In the genomic region with DNA sequence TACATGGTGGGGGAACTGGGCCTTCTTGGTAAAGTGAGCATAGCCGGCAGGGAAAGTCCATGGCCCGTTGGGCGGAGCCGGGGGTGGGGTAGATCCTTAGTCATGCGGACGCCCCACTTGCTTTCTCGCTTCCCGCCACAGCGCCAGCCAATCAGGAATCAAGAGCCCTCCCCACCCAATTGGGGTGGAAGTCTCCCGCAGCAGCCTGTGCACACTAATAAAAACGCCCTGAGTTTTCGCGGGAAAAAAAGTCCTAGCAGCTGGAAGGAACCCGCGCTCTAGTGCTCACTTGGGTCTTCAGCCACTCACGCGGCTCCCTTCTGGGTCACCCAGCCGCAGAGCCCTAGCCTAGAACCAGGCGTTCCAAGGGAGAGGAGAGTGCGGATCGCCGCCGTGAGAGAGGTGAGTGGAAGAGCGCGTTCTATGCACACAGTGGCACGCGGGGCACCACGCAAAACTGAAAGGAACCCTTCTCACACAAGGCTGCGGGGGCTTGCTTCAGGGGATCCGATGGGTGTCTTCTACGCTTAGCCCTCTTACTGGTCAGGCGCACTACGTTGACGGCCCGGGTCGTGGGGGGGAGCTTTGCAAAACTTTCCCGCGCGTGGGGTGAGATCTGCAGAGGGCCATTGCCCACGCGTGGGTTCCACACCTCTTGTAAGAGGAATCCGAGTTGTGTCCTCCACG, we compare ENCODE assay signal across 8 mouse cellular contexts. TPM values are rescaled to one million over a fixed set of nuclear protein-coding genes. Genes with fewer than 3 reads are reported as not detected.
A peak's percentile ranks its signal among the peaks of the same experiment; 100 is the strongest.
DNase-seq lines count a peak whose midpoint lies in the region; ATAC-seq and TF ChIP-seq lines count a peak whose summit lies in the region.

A gene (plus strand): TSS at position 162 of the 687 bp plus-strand sequence.

- DNase-seq in MEL-GATA-1-ER (ENCODE audit: extremely low read depth, low read depth): peak; percentile 95
- DNase-seq in adrenal gland, postnatal 4 days (ENCODE audit: low spot score in 2 of 2): peak; percentile 53 to 76
- DNase-seq in forebrain, postnatal 0 days: peak; percentile 45
- peak; percentile 43 for DNase-seq in hindbrain, embryonic 14.5 days (ENCODE audit: low spot score)
- DNase-seq in liver, adult 2 months (ENCODE audit: extremely low read depth, low read depth, low spot score): peak; percentile 54
- peak; percentile 58 to 71 for DNase-seq in monocyte, adult 2 months (ENCODE audit: low read depth in 1 of 2, low spot score in 2 of 2)
- DNase-seq in testis, postnatal 10 days (ENCODE audit: low spot score): peak; percentile 86
- no peak for DNase-seq in right cerebral cortex, postnatal 25 days

- no peaks in the 10 kb centered on the region for H3K9me3 ChIP-seq in forebrain, postnatal 0 days (ENCODE audit: low read length)
- H3K9me3 ChIP-seq in hindbrain, embryonic 14.5 days (ENCODE audit: control insufficient read depth, low read length): no peaks in the 10 kb centered on the region

- peak; percentile 30 for ATAC-seq in forebrain, postnatal 0 days
- ATAC-seq in hindbrain, embryonic 14.5 days (ENCODE audit: low FRiP score): peak; percentile 29

- H3K36me3 ChIP-seq in forebrain, postnatal 0 days (ENCODE audit: insufficient read depth): no peaks in the 10 kb centered on the region
- H3K36me3 ChIP-seq in hindbrain, embryonic 14.5 days (replicated peaks; ENCODE audit: control insufficient read depth, insufficient read depth): no peaks in the 10 kb centered on the region
- H3K36me3 ChIP-seq in liver, adult 2 months (ENCODE audit: control insufficient read depth, insufficient read depth, low read length): no peaks in the 10 kb centered on the region

- peaks cover 7% of the 10 kb centered on the region; the same call in 1 of the 2 replicates for H3K4me1 ChIP-seq in forebrain, postnatal 0 days (ENCODE audit: insufficient read depth)
- peaks cover 7% of the 10 kb centered on the region; the same call in 1 of the 2 replicates for H3K4me1 ChIP-seq in hindbrain, embryonic 14.5 days (replicated peaks; ENCODE audit: control insufficient read depth, insufficient read depth, low read length)
- H3K4me1 ChIP-seq in liver, adult 2 months (ENCODE audit: control insufficient read depth, insufficient read depth, low read length): 0 out of 2 replicates have a peak, but pooled peaks cover 6% of the 10 kb centered on the region

- no peaks in the 10 kb centered on the region for H3K79me2 ChIP-seq in liver, adult 2 months (ENCODE audit: control insufficient read depth, insufficient read depth, low read length)

- peak within 1 kb of the TSS; percentile 68 for H3K4me2 ChIP-seq in forebrain, postnatal 0 days (ENCODE audit: low read depth)
- peak within 1 kb of the TSS; percentile 82 for H3K4me2 ChIP-seq in hindbrain, embryonic 14.5 days (replicated peaks)

- peak within 1 kb of the TSS; percentile 29 for H3K9ac ChIP-seq in forebrain, postnatal 0 days
- H3K9ac ChIP-seq in hindbrain, embryonic 14.5 days: peak within 1 kb of the TSS; percentile 61
- peak within 1 kb of the TSS; percentile 48 for H3K9ac ChIP-seq in liver, adult 2 months (ENCODE audit: low read depth, low read length)

- peak within 1 kb of the TSS; percentile 56 for H3K4me3 ChIP-seq in forebrain, postnatal 0 days (ENCODE audit: low read depth, low read length)
- peak within 1 kb of the TSS; percentile 80 for H3K4me3 ChIP-seq in hindbrain, embryonic 14.5 days (replicated peaks; ENCODE audit: low read length)
- H3K4me3 ChIP-seq in liver, adult 2 months (ENCODE audit: insufficient read depth, low read depth, low read length): peak within 1 kb of the TSS; percentile 56

- H3K27ac ChIP-seq in forebrain, postnatal 0 days (ENCODE audit: low read depth, low read length): no peak within 1 kb of the TSS
- no peak within 1 kb of the TSS; the same call in 1 of the 2 replicates for H3K27ac ChIP-seq in hindbrain, embryonic 14.5 days
- H3K27ac ChIP-seq in liver, adult 2 months (replicated peaks; ENCODE audit: insufficient read depth, low read depth, low read length): no peak within 1 kb of the TSS

- TF ChIP-seq POLR2A in liver, adult 2 months (IDR thresholded peaks at IDR 0.05; ENCODE audit: extremely low read depth, insufficient read depth, low read length): no peak

- TF ChIP-seq CTCF in forebrain, postnatal 0 days (IDR thresholded peaks at IDR 0.05; ENCODE audit: low read depth): no peak
- TF ChIP-seq CTCF in liver, adult 2 months (IDR thresholded peaks at IDR 0.05; ENCODE audit: low read depth, low read length): no peak

- no peaks in the 10 kb centered on the region for H3K27me3 ChIP-seq in forebrain, postnatal 0 days (ENCODE audit: insufficient read depth, low read length)
- no peaks in the 10 kb centered on the region; the same call in 1 of the 2 replicates for H3K27me3 ChIP-seq in hindbrain, embryonic 14.5 days (ENCODE audit: control insufficient read depth, insufficient read depth, low read length)
- H3K27me3 ChIP-seq in liver, adult 2 months (ENCODE audit: control insufficient read depth, insufficient read depth, low read length): no peaks in the 10 kb centered on the region

- under 1% methylated on average over 43 of the region's 43 CpGs for WGBS in forebrain, postnatal 0 days
- under 1% methylated on average over 43 of the region's 43 CpGs for WGBS in hindbrain, embryonic 14.5 days
- under 1% methylated on average over 43 of the region's 43 CpGs for WGBS in liver, adult 2 months

RNA-seq across cellular contexts. Expression of the gene that starts here (rescaled TPM):
- 10 to 100 TPM; 49.3 to 61.2 TPM for total RNA-seq in adrenal gland, postnatal 4 days (2021)
- 7.4 and 11.6 TPM in 2 replicates for total RNA-seq in forebrain, postnatal 0 days (2014; rRNA removed)
- polyA plus RNA-seq in forebrain, postnatal 0 days (2015; fragmentation: Nextera tagmentation; extraction: Ambion mirVana): 8.9 and 9.9 TPM in 2 replicates
- polyA plus RNA-seq in hindbrain, embryonic 14.5 days (2014; fragmentation: Nextera tagmentation; extraction: Ambion mirVana): 14.1 and 15.9 TPM in 2 replicates
- total RNA-seq in liver, adult 2 months (2014; rRNA removed): 0.92 and 2.7 TPM in 2 replicates
- 0.20 and 0.22 TPM in 2 replicates for polyA plus RNA-seq in liver, adult 2 months (2012; rRNA removed)
